Mouse (Mus musculus) heart, adult 10 weeks (tissue): Measurements from ENCODE around the gene Krtap2-4. TPM values are rescaled to one million over a fixed set of nuclear protein-coding genes. Genes with fewer than 3 reads are reported as not detected.

Source experiments
- polyA plus RNA-seq: library from polyadenylated mRNA; stranded (reverse); fragments of 350-450 nt; fragmentation: Illumina TruSeq; extraction: RNeasy Lipid Tissue Mini Kit (QIAGEN cat#74804); gene quantifications from one replicate; pipeline ENCODE4 v1.2.3, GENCODE M21; 2014; ENCODE audit warnings: low read depth, low replicate concordance

Gene Krtap2-4
- polyA plus RNA-seq, result not detected

DNA sequence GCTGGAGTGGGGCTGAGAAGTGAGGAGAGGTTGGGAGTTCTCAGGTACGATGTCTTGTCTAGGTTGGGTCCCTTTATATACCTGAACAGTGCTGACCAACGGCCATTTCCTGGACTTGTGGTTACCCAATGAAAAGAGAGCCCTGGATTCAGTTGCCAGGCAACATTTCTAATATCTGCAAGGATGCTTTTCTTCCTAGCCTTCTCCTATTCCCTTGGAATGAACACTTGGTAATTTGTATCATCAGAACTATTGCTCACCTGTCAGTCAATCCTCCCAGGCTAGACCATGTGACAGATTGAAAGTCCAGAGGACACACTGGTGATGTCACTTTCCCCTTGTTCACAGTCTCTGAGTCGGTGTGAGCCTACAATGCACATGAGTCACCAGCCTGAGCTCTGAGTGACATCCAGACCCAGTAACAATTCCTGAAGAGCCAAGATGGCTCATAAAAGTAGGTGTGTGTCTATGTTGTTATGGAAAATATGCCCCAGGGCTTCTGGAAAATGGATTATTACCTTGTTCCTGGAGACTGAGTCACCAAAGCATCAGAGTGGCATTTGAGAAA lies at the start of gene Krtap2-4:
Gene Krtap2-4 (minus strand): TSS at position 51 of the 568 bp plus-strand sequence.

DNA sequence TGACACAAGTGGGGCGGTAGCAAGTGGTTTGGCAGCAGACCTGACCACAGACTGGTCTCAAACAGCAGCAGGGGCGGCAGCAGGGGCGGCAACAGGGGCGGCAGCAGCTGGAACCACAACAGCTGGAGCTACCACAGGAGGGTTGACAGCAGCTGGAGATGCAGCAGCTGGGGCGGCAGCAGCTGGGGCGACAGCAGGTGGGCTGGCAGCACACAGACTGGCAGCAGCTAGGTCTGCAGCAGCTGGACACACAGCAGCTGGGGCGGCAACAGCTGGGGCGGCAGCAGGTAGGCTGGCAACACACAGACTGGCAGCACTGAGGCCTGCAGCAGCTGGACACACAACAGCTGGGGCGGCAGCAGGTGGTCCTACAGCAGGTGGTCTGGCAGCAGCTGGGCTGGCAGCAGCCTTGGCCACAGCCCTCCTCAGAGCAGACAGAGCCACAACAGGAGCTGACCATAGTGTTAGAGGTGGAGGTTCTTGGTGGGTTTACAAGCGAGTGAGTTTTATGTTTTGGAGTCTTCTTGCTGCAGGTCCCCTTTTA lies 43.9 kb upstream of the Krtap2-4 start, which contains the start of gene Gm11563:
Gene Gm11563 (minus strand): TSS at position 494 of the 544 bp plus-strand sequence.

GRCm38 (mm10) chr11:99650136-99650535 lies 35.5 kb upstream of the Krtap2-4 start, which contains the start of gene Gm11555:
Gm11555 (minus strand) TSS chr11:99650236.

DNA sequence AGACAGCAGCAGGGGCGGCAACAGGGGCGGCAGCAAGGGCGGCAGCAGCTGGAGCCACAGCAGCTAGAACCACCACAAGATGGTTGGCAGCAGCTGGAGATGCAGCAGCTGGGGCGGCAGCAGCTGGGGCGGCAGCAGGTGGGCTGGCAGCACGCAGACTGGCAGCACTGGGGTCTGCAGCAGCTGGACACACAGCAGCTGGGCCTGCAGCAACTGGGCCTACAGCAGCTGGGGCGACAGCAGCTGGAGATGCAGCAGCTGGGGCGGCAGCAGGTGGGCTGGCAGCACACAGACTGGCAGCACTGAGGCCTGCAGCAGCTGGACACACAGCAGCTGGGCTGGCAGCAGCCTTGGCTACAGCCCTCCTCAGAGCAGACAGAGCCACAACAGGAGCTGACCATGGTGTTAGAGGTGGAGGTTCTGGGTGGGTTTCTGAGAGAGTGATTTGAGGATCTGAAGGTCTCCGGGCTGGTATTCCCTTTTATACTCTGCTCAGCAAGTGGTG lies 29.0 kb upstream of the Krtap2-4 start, which contains the start of gene Krtap4-7:
Gene Krtap4-7 (minus strand): TSS at position 455 of the 505 bp plus-strand sequence.

GRCm38 (mm10) chr11:99634653-99635134 lies 20.0 kb upstream of the Krtap2-4 start, which contains the start of gene Krtap4-2:
Krtap4-2 (minus strand) TSS chr11:99635084.

DNA sequence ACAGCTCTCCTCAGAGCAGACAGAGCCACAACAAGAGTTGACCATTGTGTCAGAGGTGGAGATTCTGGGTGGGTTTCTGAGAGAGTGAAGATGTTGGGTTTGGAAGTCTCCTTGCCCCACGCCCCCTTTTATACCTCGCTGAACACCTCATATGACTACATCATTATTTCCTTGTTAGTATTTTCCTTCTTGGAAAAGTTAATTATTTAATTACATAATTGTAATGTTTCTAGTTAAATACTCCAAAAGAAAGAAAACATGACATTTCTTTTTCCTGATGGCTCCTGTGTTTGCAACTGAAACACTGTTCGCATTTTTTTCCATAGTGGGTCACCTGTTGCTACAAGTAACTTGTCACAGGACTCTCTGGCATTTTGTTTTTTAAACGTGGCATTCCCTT lies 13.5 kb upstream of the Krtap2-4 start, which contains the start of gene Krtap4-1:
Gene Krtap4-1 (minus strand): TSS at position 101 of the 400 bp plus-strand sequence.

GRCm38 (mm10) chr11:99620335-99620734 lies 5.7 kb upstream of the Krtap2-4 start, which contains the start of gene Gm11562:
Gm11562 (minus strand) TSS chr11:99620435.

DNA sequence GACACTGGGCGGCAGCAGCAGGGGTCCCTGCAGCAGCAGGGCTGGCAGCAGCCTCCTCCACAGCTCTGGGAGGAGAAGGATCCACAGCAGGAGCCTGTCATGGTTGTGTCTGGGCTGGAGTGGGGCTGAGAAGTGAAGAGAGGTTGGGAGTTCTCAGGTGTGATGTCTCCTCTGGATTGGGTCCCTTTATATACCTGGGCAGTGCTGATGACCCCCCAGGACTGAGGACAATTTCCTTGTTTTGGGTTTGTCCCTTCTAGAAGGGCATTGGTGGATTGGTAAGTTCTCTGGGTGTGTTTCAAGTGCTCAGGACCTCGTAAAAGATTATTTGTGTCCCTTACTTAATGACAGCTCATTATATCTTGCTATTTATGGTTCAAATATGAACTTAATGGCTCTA lies 4.6 kb downstream of the Krtap2-4 start, which contains the start of gene Gm11937:
Gene Gm11937 (minus strand): TSS at position 101 of the 400 bp plus-strand sequence.

GRCm38 (mm10) chr11:99603208-99603607 lies 11.4 kb downstream of the Krtap2-4 start, which contains the start of gene Gm11938:
Gm11938 (minus strand) TSS chr11:99603308.

DNA sequence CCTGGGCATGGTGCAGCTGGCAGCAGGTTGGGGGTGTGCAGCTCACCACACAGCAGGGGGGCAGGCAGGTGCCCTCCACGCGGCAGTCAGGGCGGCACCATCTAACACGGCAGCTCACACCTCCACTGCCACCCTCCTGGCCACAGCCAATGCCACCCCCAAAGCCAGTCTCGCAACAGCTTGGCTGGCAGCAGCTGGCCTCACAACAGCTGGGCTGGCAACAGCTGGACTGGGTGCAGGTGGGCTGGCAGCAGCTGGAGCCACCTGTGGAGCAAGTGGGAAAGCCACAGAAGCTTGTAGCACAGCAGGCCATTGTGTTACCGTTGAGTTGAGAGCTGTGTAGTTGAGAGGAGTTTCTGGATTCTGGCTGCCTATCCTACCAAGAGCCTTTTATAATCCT lies 16.9 kb downstream of the Krtap2-4 start, which contains the start of gene Krtap9-3:
Gene Krtap9-3 (minus strand): TSS at position 364 of the 400 bp plus-strand sequence.

DNA sequence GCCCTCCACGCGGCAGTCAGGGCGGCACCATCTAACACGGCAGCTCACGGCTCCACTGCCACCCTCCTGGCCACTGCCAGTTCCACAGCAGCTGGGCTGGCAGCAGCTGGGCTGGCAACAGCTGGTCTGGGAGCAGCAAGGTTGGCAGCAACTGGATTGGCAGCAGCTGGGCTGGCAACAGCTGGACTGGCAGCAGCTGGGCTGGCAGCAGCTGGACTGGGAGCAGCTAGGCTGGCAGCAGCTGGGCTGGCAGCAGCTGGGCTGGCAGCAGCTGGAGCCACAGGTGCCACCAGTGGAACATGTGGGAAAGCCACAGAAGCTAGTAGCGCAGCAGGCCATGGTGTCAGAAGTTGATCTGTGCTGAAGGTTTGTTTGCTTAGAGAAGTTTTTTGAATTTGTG lies 23.7 kb downstream of the Krtap2-4 start, which contains the start of gene Krtap1-3:
Gene Krtap1-3 (minus strand): TSS at position 359 of the 400 bp plus-strand sequence.

DNA sequence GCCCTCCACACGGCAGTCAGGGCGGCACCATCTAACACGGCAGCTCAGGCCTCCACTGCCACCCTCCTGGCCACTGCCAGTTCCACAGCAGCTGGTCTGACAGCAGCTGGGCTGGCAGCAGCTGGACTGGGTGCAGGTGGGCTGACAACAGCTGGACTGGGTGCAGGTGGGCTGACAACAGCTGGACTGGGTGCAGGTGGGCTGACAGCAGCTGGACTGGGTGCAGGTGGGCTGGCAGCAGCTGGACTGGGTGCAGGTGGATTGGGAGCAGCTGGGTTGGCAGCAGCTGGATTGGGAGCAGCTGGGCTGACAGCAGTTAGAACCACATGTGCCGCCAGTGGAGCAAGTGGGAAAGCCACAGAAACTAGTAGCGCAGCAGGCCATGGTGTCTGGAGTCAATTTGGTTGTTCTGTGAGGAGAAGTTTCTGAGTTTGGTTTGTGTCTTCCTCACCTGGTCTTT lies 31.4 kb downstream of the Krtap2-4 start, which contains the start of gene Krtap1-4:
Gene Krtap1-4 (minus strand): TSS at position 410 of the 460 bp plus-strand sequence.

GRCm38 (mm10) chr11:99580636-99581035 lies 34.0 kb downstream of the Krtap2-4 start, which contains the start of gene Krtap1-5:
Krtap1-5 (minus strand) TSS chr11:99581016.

DNA sequence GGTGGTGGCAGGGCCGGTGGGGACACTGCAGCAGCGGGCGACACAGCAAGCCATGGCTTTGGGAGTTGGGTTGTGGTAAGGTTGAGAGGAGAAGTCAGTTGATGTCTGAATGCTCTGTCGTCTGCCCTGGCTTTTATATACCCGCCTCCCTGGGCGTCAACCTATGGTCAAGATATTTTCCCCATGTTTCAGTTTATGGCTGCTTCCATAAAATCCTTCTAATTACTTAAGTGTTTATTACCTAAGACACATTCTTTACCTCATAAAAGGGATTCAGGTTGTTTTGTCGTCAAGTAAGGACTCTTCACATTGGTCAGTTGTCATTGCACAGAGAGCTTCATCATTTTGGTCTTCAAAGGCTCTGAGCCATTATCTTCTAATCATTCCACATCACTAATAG lies 48.1 kb downstream of the Krtap2-4 start, which contains the start of gene Krtap3-1:
Gene Krtap3-1 (minus strand): TSS at position 101 of the 400 bp plus-strand sequence.

Other genes starting within 250 kb of the Krtap2-4 start
- not detected for gene Krt28, start 239.9 kb downstream of the Krtap2-4 start, polyA plus RNA-seq
- 4.5 TPM for gene Krt10, start 225.5 kb downstream of the Krtap2-4 start, polyA plus RNA-seq
- not detected for gene Krt12, start 192.6 kb downstream of the Krtap2-4 start, polyA plus RNA-seq
- gene Krt20, start 176.7 kb downstream of the Krtap2-4 start, polyA plus RNA-seq, result 0.31 TPM
- gene Krt23, start 121.7 kb downstream of the Krtap2-4 start, polyA plus RNA-seq, result not detected
- gene Krt39, start 93.5 kb downstream of the Krtap2-4 start, polyA plus RNA-seq, result not detected
- not detected for gene Krt40, start 71.7 kb downstream of the Krtap2-4 start, polyA plus RNA-seq
- not detected for gene Krtap3-3, start 64.0 kb downstream of the Krtap2-4 start, polyA plus RNA-seq
- gene Krtap3-2, start 58.0 kb downstream of the Krtap2-4 start, polyA plus RNA-seq, result not detected
- not detected for gene Gm11939, start 55.4 kb downstream of the Krtap2-4 start, polyA plus RNA-seq
- not detected for gene Krtap3-1, start 48.2 kb downstream of the Krtap2-4 start, polyA plus RNA-seq
- not detected for gene Krtap1-5, start 33.8 kb downstream of the Krtap2-4 start, polyA plus RNA-seq
- not detected for gene Krtap1-4, start 31.2 kb downstream of the Krtap2-4 start, polyA plus RNA-seq
- gene Krtap1-3, start 23.5 kb downstream of the Krtap2-4 start, polyA plus RNA-seq, result not detected
- not detected for gene Krtap9-3, start 16.7 kb downstream of the Krtap2-4 start, polyA plus RNA-seq
- not detected for gene Gm11938, start 11.5 kb downstream of the Krtap2-4 start, polyA plus RNA-seq
- gene Gm11937, start 4.7 kb downstream of the Krtap2-4 start, polyA plus RNA-seq, result not detected
- not detected for gene Gm11562, start 5.6 kb upstream of the Krtap2-4 start, polyA plus RNA-seq
- gene Krtap4-1, start 13.4 kb upstream of the Krtap2-4 start, polyA plus RNA-seq, result not detected
- not detected for gene Krtap4-2, start 20.2 kb upstream of the Krtap2-4 start, polyA plus RNA-seq
- gene Krtap4-7, start 29.2 kb upstream of the Krtap2-4 start, polyA plus RNA-seq, result not detected
- not detected for gene Gm11555, start 35.4 kb upstream of the Krtap2-4 start, polyA plus RNA-seq
- gene Gm11563, start 44.1 kb upstream of the Krtap2-4 start, polyA plus RNA-seq, result not detected
- gene Krtap4-6, start 51.1 kb upstream of the Krtap2-4 start, polyA plus RNA-seq, result not detected
- not detected for gene Gm14190, start 75.9 kb upstream of the Krtap2-4 start, polyA plus RNA-seq
- gene Gm14180, start 119.4 kb upstream of the Krtap2-4 start, polyA plus RNA-seq, result not detected
- gene Gm11595, start 158.1 kb upstream of the Krtap2-4 start, polyA plus RNA-seq, result not detected
- gene Krtap4-8, start 165.9 kb upstream of the Krtap2-4 start, polyA plus RNA-seq, result not detected
- gene Krtap4-9, start 170.4 kb upstream of the Krtap2-4 start, polyA plus RNA-seq, result not detected
- not detected for gene Gm11596, start 178.6 kb upstream of the Krtap2-4 start, polyA plus RNA-seq
- not detected for gene Gm11569, start 184.1 kb upstream of the Krtap2-4 start, polyA plus RNA-seq
- not detected for gene Gm11554, start 189.6 kb upstream of the Krtap2-4 start, polyA plus RNA-seq
- not detected for gene Krtap4-13, start 195.0 kb upstream of the Krtap2-4 start, polyA plus RNA-seq
- gene Gm11564, start 200.8 kb upstream of the Krtap2-4 start, polyA plus RNA-seq, result not detected
- gene 2300003K06Rik, start 223.2 kb upstream of the Krtap2-4 start, polyA plus RNA-seq, result not detected
- gene Krtap4-16, start 236.8 kb upstream of the Krtap2-4 start, polyA plus RNA-seq, result not detected
- gene Gm11568, start 243.1 kb upstream of the Krtap2-4 start, polyA plus RNA-seq, result not detected
- gene Gm11559, start 249.6 kb upstream of the Krtap2-4 start, polyA plus RNA-seq, result not detected